Mouse (Mus musculus): ENCODE measurements around the gene Syn2. TPM values are rescaled to one million over a fixed set of nuclear protein-coding genes. Genes with fewer than 3 reads are reported as not detected.
"Not testable (repeated sequence)": the region's sequence is repeated elsewhere in the genome, so short reads cannot be mapped to it uniquely, and the experiment has no call there.

Gene Syn2
- total RNA-seq, 2 experiments from 2014 or later, result 4.5 to 5.8 TPM

DNA sequence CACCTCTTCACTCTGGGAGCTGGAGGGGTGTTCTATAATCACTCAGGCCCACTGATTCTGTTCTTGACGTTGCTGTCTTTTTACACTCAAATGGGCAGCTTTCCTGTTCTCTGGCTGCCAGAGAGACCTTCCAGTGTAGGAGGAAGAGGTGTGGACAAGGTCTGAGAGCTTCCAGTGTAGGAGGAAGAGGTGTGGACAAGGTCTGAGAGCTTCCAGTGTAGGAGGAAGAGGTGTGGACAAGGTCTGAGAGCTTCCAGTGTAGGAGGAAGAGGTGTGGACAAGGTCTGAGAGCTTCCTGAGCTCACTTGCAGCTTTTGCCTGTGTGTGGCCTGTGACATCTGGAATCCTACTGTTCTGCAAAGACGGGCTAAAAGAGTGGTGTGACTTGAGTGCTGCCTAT lies 105.7 kb downstream of the Syn2 start:
- DNase-seq (ENCODE audit: low spot score); intact Hi-C loops (cut with DNase I): not testable (repeated sequence)

DNA sequence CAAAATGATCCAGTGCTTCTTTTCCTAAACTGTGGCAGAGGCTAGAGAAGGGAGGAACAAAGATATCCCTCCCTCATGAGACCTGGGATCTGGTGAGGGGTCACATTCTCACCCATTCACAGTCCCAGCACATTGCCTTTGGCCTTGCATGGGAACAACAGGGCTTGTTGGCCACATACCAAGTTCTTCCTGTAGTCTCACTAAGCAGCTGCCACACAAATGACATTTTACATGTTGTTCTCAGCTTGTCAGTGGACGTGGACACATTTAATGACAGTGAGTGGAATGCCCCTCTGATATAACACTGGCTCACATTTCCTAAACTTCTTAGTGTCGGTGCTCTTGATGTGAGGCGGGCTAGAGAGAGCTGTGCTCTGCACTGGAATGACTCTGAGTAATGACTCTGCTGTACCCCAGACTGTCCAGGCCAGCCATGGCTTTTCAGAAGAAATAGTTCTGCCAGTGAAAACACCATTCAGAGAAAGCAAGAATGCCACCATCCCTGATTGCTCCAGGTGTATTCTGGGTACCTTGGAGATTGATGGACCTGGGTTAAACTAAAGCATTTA lies 106.5 kb downstream of the Syn2 start:
- DNase-seq (ENCODE audit: low spot score), result no peak
- intact Hi-C loops (cut with DNase I), result no loop called here

DNA sequence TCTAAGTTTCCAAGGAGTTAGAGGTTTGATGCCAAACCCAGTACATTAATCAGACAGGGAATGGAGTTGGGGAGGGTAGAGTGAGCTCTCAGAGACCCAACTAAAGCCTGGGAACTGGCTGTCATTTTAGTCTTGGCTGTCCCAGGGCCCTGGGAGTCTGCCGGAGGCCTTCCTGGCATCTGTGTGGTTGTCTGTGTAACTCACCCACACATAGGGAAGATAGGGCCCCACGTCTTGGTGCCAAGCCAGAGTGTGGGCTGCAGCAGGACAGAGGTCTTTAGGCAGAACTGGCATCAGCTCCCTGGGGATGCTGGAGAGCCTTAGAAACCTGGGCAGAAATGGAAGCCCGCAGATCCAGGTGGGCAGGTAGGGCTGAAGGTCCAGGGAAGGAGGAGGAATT lies 107.2 kb downstream of the Syn2 start:
- DNase-seq (ENCODE audit: low spot score), result no peak
- intact Hi-C loops (cut with DNase I), result no loop called here

DNA sequence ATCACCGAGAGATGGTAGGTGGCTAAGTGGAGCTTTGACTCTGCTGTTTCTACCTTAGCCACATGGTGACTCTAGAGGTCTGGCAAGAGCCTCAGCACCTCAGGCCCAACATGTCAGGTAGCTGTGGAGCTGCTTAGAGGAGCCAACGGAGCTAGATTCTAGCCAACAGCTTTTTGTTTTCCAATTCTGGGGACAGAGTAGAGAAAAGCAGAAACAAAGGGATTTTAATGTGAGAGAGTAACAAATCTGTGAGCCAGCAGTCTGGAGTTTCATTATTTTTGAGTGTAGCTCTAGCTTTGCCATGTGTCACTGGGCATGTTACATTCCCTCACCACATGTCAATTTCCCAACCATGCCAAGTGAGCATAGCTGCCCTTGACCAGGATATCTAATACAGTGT lies 109.5 kb downstream of the Syn2 start:
- intact Hi-C loops (cut with DNase I), result no loop called here
- no peak for DNase-seq (ENCODE audit: low spot score)

DNA sequence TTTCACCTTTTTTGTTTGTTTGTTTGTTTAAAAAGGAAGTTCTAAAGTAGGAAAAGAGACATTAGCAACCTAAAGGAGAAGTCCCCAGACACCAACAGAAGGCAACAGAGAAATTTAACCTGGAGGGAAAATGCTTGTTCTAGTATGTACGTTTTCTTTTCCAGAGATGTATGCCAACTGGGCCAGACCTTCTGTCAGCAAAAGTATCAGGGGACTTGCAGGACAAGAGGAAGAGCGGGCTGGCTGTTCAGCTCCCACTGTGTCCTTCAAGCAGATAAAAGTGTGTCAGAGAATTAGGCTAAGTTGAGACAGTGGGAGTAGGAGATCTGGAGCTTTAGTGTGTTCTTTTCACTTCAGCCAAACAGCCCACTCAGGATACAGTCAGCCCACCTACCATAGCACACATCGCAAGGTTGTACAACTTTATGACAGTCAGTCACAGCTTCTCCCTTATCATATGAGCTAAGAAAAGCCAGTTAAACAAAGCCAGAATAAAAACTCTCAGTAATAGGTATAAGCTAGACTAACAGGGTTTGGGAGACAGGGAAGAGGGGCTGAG lies 110.9 kb downstream of the Syn2 start:
- DNase-seq (ENCODE audit: low spot score), result no peak
- intact Hi-C loops (cut with DNase I), result no loop called here

DNA sequence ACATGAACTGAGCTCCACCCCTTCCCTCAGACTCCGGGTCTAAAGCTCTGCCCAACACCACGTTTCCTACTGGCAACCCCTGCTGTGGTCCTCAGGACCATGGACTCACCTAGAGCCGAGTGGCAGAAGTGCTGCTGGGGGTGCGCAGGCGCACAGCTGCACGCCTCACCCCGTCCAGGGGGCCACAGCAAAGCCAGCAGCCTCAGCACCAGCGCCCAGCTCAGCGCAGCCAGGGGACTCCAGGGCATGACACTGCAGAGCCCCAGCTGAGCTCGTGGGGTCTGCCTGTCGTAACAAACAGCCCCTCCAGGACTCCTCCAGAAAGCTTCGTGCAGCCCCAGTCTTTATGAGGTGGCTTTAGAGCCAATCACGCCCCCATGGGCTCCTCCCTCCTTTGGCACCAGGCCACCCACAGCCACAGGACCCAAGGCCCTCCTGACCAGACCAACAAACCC lies 116.9 kb downstream of the Syn2 start:
- DNase-seq (ENCODE audit: low spot score), result peak; percentile 62
- intact Hi-C loops (cut with DNase I), result no loop called here

DNA sequence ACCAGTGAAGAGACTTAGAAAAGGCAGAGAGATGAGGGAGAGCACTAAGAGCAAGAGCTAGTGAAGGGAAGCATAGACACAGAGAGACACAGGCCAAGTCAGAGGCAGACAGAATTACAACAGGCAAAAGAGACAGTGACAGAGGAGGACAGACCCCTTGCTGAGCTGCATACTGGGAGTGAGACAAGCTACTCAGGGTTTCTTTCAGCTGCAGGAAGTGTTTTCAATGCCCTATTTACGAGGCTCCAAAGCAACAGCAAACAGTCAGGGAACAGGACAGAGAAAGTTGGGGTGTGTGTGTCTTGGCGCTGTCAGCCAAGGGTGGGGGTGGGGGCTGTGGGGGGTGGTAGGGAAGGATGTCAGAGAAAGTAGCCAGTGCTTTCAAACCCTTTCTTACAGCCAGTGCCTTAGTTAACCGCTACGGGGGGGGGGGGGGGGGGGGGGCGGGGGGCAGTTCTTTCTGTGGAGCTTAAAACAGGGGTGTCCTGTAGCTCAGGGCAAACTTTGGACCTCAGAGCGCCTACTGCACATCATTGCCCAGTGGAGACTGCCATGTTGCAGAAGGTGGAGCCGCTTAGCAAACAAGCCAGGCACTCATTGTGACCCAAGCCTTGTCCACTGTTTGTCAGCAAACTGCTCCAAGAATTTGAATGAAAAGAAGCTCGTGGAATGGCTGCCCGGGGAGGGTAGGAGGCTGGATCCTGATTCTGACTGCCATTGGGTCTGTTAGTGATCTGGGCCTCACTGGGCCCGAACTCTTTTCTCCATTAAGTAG lies 117.6 kb downstream of the Syn2 start, which contains the start of gene Timp4:
Gene Timp4 (minus strand): TSS at position 107 of the 775 bp plus-strand sequence.
- DNase-seq (ENCODE audit: low spot score), result no peak
- intact Hi-C loops (cut with DNase I), result no loop called here

DNA sequence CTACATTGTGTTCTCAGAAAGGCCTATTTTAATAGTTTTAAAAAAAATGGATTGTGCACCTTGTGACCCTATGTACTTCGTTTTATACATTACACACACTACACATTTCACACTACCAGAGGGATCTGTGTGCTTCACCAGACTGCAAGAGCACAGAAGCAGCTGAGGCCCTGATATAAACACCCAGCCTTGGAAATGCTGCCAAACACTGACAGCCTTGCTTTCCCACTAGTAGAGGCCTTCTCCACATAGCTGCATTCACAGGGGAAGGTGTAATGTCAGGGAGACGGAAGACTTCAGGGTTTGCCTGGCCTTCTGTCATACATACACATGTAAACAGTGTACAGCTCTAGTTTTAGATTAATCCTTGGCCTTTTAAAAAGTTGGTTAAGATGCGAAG lies 120.5 kb downstream of the Syn2 start:
- DNase-seq (ENCODE audit: low spot score), result no peak
- intact Hi-C loops (cut with DNase I), result no loop called here

DNA sequence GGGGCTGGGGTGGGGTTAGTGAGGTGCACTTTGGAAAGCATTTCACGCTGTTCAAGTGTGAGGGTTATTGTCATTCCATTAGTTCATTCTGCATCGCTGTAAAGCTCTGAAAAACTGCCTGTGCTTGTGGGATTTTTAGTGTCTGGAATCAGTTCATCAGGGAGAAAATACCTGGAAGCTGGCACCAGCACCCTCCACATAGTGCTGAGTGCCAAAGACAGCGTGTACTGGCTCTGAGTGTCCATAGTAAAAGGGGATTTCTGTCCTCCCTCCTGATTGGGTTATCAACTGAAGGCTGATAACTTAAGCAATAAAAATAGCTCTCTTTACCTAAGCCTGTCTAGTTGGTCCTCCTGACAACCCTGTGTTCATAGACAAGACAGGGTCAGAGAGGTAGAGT lies 125.8 kb downstream of the Syn2 start:
- DNase-seq (ENCODE audit: low spot score), result no peak
- intact Hi-C loops (cut with DNase I), result no loop called here

DNA sequence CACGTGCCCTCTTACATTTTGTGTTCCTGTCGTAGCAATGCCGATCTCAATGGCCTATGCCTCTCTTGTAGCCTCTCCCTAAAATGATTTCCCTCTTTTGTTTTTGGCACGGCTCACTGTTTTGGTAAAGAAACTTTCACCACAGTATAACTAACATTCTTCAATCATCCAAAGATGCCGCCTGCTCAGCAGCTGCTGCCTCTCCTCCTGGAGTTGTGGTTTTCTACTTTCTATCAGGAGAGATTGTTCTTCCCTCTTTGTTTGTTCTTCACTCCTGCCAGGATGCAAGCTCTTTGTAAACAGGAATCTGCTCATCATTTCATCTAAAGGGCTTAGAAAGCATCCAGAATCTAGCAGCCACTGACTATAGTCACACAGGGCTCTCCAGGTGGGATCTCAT lies 132.1 kb downstream of the Syn2 start:
- intact Hi-C loops (cut with DNase I), result loop anchor here (5.0 kb wide), 2 partner anchors 219 to 339 kb away; no protein-coding TSS in a partner anchor
- no peak for DNase-seq (ENCODE audit: low spot score)

DNA sequence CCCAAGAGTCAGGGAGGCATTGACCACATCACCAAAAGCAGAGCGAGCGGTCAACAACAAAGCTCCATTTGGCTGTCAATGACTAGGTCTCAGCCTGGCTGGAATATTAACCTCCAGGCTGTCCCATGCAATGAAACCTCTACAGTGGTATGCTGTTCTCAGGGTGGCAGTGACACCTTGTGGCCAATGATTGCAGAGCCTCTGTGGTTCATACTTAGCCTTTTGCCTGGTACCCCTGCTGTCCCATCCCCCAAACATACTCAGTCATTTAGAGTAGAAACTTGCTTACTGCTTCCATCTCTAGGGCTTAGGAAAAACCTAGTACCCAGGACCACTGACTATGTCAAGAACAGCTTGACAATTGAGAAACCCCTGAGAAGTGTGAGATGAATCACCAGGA lies 133.2 kb downstream of the Syn2 start:
- intact Hi-C loops (cut with DNase I), result loop anchor here (1.0 to 5.0 kb wide), 5 partner anchors 41 to 341 kb away; partner anchors contain the start of gene Gm17482
- peak; percentile 58 for DNase-seq (ENCODE audit: low spot score)

DNA sequence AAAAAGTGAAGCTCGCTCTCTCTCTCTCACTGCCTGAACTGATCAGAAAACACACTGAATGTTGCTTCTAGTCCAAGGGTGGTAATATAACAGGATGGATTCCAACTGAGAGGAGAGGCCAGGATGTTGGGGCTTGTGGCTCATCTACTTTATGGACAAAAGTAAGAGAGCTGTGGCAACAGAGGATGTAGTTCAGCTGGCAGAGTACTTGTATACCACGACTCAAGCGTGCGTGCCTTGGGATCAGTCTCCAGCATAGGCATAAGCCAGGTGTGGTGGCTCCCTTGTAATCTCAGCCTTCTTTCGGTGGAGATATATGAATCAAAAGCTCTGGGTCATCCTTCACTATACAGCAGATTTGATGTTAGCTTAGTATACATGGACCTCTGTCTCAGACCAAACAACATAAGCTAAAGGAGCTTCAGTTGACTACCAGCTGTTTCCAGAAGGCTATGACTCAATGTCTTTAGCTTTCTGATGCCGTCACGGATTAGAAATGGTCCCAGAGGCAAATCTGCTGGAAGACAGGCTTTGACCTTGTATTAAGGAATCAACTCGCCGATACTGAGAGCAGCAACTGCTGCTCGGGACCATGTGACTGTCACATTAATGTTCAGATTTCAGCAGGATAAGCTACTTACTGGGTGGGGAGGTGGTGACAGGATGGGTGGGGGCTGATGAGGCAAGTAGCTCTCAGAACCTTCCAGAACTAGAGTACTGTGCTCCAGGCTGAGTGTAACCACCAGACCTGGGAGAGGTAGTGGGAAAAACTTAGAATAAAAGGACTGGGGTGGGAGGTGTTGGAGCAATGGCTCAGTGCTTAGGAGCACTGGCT lies 134.1 kb downstream of the Syn2 start:
- DNase-seq (ENCODE audit: low spot score), result no peak
- intact Hi-C loops (cut with DNase I), result loop anchor here (1.0 to 5.0 kb wide), 5 partner anchors 41 to 341 kb away; partner anchors contain the start of gene Gm17482

DNA sequence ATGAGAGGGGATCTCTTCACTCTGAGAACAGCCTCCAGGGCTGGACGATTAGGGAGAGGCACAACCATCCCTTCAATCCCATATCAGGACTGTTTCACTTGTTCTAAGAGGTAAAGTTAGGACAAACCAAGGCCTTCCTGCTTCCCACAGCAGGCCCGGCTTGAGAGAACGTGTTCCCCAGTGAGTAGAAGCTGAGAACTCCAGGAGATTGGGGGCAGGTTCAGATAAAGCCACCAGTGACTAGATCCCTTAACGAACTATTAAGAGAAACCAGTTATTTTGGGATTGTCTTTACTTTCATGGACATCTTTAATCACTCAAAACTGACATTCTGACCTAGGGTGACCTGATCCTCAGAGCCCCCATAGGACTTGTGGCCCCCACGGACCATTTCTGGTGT lies 134.9 kb downstream of the Syn2 start:
- DNase-seq (ENCODE audit: low spot score), result no peak

DNA sequence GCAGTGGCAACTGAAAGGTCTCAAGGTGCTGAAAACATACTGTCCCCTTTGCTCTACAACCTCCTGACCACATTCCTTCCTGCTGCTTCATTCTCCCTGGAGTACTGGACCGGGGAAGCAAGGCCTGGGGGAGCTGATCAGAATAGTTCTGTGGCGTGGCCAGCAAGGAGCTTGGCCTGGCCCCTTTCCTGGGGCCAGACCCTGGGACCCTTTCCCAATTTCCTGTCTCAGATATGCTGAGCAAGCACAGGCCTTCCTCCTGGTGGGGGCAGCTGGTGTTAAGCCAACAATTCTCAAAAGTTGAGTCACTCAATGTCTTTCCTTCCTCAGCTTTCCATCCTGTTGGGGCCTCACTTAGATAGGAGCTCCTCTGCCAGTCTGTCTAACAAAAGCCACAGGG lies 135.4 kb downstream of the Syn2 start:
- intact Hi-C loops (cut with DNase I), result loop anchor here (5.0 kb wide), 3 partner anchors 72 to 162 kb away; partner anchors contain the start of gene Pparg
- DNase-seq (ENCODE audit: low spot score), result no peak

More for the DNA sequence above, 134.9 kb downstream of the Syn2 start:
- intact Hi-C loops (cut with DNase I), result loop anchor here (5.0 kb wide), 2 partner anchors 222 to 342 kb away; no protein-coding TSS in a partner anchor

DNA sequence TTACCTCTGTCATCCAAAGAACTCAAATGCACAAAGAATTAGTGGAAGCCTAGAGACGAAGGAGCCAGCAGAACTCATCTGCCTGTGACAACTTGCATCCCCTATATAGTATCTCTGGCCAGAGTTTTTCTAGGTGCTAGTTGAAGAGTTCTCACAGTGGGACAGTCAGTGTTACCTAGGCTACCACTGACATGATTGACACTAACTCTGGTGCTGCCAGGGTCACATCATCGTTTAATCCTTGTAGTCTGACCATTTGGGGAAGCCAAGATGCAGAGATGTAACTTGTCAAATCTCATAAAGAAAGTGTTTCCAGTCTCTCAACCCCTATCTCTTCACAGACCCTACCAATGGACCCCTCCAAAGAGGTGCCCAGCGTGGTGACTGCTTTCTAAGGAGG lies 136.6 kb downstream of the Syn2 start:
- intact Hi-C loops (cut with DNase I), result loop anchor here (5.0 kb wide), 3 partner anchors 71 to 161 kb away; partner anchors contain the start of gene Pparg
- DNase-seq (ENCODE audit: low spot score), result no peak

DNA sequence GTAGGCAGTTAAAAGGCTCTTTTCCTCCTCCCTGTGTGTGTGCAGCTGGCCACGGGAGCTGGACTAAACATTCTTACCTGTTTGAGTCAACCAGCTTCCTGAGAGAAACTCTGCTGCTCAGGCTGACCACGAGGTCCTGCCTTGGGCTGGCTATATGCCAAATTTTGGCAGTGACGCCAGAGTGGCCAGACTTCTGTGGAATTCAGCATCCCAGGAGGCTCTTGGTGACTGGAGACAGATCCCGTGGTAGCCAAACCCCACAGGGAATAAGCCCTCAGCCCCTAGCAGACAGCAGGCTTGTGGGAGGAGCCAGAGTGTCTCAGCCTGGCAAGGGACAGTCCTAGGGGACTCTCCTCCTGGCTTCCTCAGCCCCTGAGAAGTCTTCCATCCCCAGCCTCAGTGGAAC lies 137.2 kb downstream of the Syn2 start:
- peak; percentile 41 for DNase-seq (ENCODE audit: low spot score)
- intact Hi-C loops (cut with DNase I), result loop anchor here (5.0 kb wide), 3 partner anchors 70 to 160 kb away; partner anchors contain the start of gene Pparg

DNA sequence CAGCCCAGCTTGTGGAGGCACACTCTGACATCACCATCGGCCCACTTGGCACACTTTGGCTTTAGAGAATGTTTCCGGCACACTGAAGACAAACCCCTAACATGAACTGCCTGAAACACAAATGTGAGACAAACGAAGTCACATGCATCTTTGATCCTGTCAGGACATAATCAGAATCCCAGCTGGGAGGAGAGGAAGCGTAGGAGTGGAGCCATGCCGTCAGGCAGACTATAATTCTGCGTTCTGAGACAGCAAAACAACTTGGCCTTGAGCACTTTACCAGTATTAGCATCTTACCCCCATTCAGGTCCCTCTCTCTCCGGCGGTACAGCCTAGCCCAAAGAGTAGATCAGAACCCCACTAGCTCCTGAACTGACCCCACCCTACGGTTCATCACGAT lies 138.6 kb downstream of the Syn2 start:
- intact Hi-C loops (cut with DNase I), result loop anchor here (5.0 kb wide), 3 partner anchors 69 to 159 kb away; partner anchors contain the start of gene Pparg
- DNase-seq (ENCODE audit: low spot score), result peak; percentile 32

DNA sequence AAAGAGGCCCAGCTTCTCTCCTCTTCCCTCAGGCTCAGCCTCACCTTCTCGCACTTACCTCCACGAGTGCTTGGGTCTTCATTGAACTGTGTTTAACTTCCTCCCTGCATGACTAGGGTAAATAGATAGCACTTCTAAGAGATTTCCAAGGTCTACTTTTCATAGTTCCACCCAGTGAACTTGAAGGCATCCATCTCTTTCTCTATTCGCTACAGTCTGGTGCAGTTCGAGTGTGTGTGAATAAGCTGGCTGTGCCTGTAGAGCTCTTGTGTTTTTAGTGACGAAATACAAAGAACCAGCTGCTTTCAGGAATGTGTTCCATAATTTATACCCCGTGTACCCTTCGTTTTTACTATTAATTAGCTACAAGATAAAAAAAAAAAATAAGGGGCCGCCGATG lies 140.0 kb downstream of the Syn2 start:
- intact Hi-C loops (cut with DNase I), result loop anchor here (5.0 kb wide), 3 partner anchors 68 to 158 kb away; partner anchors contain the start of gene Pparg
- no peak for DNase-seq (ENCODE audit: low spot score)

DNA sequence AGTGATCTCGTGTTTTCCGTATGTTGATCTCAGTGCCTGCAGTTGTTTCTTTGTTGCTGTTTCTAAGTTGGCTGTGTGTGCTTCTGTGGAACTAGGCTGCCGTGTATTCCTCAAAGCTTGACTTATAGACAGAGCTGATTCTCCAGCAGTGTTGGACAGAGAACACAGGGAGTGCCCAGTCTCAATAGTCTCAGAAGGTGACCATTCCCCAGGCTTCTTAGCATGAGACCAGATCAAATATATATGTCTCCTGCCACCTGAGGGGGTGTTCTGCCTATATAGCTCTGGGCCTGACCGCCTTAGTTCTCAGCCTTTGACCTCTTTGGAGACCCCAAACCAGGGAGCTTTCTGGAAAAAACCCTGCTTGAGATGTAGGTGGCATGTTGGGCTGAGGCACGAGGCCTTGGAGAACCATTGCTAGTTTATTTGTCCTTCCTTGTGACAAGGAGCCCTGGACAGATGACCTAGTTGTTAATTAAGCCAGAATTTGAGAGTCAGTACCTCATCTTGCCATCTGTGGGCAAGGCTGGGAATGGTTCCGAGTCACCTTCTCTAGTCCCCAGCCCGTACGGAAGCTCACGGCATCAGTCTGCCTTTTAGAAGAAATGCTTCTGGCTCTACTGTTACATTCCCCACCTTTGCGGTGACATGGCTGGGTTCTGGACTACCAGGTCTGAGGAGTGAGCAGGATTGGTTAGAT lies 140.6 kb downstream of the Syn2 start:
- intact Hi-C loops (cut with DNase I), result no loop called here

More for the DNA sequence above, 140.6 kb downstream of the Syn2 start:
- DNase-seq (ENCODE audit: low spot score), result no peak

All from heart, postnatal 25 days (tissue).